Mouse (Mus musculus): Measurements from ENCODE around the gene Mrpl40.

Mrpl40 gene

DNA sequence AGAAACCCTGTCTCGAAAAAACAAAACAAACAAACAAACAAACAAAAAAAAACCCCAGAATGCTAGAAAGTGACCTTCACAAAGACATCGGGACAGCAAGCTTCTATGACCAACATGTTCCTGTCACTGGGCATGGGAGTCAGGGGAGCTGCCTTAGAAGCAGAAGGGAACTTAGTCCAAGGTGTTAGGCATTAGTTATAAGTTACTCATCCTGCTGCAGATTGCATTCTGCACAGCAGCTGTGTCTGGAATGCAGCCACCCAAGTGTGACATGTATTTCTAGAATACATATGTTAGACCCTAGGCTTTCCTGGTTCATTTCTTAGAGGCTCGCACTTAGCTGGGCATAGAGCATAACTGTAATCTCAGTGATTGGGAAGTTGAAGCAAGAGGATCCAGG lies 48.0 kb downstream of the Mrpl40 start:
- no peak for DNase-seq (ENCODE audit: low spot score)

DNA sequence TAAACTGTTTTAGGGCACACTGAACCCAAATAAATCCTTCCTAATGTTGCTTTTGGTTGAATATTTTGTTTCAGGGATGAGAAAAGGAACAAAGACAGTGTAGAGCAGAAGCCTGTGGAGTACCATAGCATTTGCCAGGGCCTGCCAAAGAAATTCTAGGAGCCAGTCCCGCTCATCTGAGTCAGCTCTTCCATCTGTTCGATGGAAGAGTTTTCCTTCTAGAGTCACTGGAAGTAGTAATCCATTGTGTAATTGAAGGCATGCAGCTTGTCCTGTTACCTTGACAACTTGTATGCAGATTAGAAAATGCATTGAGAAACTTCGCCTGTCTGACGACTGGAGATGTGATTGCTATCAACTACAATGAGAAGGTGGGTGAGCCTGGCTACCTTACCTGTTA lies 53.7 kb downstream of the Mrpl40 start:
- DNase-seq (ENCODE audit: low spot score): no peak

GRCm38 (mm10) chr16:18822356-18822755 lies 54.3 kb downstream of the Mrpl40 start:
- DNase-seq (ENCODE audit: low spot score): no peak
